Mouse (Mus musculus) neural tube, postnatal 0 days (tissue): ENCODE data around the gene Pou4f2. TPM values are rescaled to one million over a fixed set of nuclear protein-coding genes. Genes with fewer than 3 reads are reported as not detected.

Source experiments
- polyA plus RNA-seq: library from polyadenylated mRNA; unstranded; fragments of >200 nt; fragmentation: Nextera tagmentation; extraction: Ambion mirVana; gene quantifications from 2 replicates; pipeline ENCODE4 v1.2.1, GENCODE M21; 2015

Gene Pou4f2
- 1.2 and 1.4 TPM in 2 replicates for polyA plus RNA-seq

GRCm38 (mm10) chr8:78436071-78436651, at the start of gene Pou4f2:
Pou4f2 (minus strand) TSS chr8:78436645.

Other genes starting within 250 kb of the Pou4f2 start
- gene Ttc29, start 223.3 kb downstream of the Pou4f2 start, polyA plus RNA-seq = 0.45 and 0.50 TPM in 2 replicates
- gene Rbmxl1, start 72.3 kb upstream of the Pou4f2 start, polyA plus RNA-seq = 127 and 130 TPM in 2 replicates
- 6.2 and 7.3 TPM in 2 replicates for gene Slc10a7, start 72.7 kb upstream of the Pou4f2 start, polyA plus RNA-seq